Mouse (Mus musculus): Measurements from ENCODE around the gene Ap3b1.

Gene Ap3b1

GRCm38 (mm10) chr13:94599718-94600117, 241.0 kb downstream of the Ap3b1 start:
- no peak for DNase-seq

DNA sequence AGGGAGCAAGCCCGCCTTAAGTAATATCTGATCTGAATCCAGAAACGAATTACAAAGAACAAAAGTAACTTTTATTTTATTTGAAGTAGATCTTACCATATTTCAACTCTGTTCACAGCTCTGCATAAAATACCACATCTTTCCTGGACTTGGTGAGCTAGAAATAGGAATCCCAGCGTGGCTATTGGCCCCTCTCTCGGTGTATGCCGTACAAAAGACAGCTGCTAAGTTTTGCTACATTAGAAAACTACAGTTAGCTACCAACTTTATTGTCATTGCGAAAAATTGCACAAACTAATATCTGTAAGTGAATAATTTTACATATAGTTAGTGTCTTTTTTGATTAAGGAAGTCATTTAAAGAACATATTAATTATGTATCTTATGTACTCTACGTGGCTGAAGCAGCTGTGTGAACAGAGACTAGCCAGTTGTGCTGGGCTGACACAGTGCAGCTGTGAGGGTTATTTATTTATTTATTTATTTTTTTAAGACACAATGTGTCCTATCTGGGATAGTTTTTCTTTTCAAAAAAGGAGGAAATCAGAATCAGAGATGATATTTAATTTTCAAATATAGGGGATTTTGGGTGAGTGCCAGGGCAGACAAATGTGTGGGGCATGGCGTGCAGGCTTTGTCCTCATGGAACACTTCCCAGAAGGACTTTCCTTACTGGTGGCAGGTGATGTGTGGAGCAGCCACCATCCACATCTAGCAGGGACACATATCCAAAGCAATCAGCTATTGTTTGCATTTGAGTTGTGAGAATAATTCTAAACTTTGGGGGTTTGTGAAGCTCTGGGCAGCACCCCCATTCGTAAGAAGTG, 248.5 kb downstream of the Ap3b1 start:
- DNase-seq = no peak

- DNase-seq = no peak
These were observed 249.1 kb downstream of the Ap3b1 start for GRCm38 (mm10) chr13:94607861-94608223.

GRCm38 (mm10) chr13:94608420-94608831, 249.7 kb downstream of the Ap3b1 start:
- no peak for DNase-seq

DNA sequence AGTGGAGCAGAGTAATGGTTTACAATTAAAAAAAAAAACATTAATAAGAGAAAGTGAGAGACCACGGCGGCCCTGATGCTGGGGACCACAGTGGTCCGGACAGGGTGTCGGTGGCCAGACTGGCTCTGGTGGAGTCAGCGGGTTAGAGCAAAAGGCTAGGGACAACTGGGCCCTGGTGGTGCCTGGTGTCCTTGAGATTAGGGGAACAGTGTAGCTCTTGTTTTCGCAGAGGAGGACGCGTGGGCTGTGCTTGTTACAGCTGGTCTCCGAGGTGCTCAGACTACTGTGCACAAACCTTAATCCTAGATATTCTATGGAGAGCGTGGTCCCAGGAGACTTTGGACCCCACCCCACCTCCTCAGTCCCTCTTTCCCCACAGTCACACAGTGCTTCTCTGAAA, 250.2 kb downstream of the Ap3b1 start:
- no peak for DNase-seq
